Mouse (Mus musculus) CH12.LX (cell line): ENCODE results near the gene Apobec3. TPM values are rescaled to one million over a fixed set of nuclear protein-coding genes. Genes with fewer than 3 reads are reported as not detected.

ENCODE experiments used
- DNase-seq: peaks from one replicate; pipeline ENCODE4 v3.0.0-alpha.2; 2013; ENCODE audit errors: extremely low read depth
- H3K27ac ChIP-seq: 2 replicates; pipeline ENCODE4 v1.5.1; 2012; ENCODE audit warnings: low read depth, mild to moderate bottlenecking, control low read depth, moderate library complexity; ENCODE audit not compliant: insufficient read depth
- H3K27me3 ChIP-seq: replicated peaks from 2 replicates; pipeline ENCODE3; 2012; ENCODE audit warnings: inconsistent platforms
- H3K36me3 ChIP-seq, 2 experiments: replicated peaks in 1 of 2; 2 replicates each; pipeline versions ENCODE3 to v1.6.1; 2012; ENCODE audit warnings: inconsistent platforms in 1 of 2, low read length in 1 of 2, mild to moderate bottlenecking in 1 of 2, mixed read lengths in 1 of 2, moderate library complexity in 1 of 2; ENCODE audit not compliant: control insufficient read depth in 1 of 2, insufficient read depth in 1 of 2
- H3K4me1 ChIP-seq, 2 experiments: 2 replicates each; pipeline ENCODE4 v1.6.1; 2012; ENCODE audit warnings: inconsistent platforms in 1 of 2, moderate library complexity in 1 of 2; ENCODE audit not compliant: insufficient read depth in 2 of 2, control insufficient read depth in 1 of 2
- H3K4me2 ChIP-seq: 2 replicates; pipeline ENCODE4 v1.6.1; 2012; ENCODE audit warnings: low read depth, mild to moderate bottlenecking, control low read depth; ENCODE audit not compliant: poor library complexity, insufficient read depth, severe bottlenecking
- H3K4me3 ChIP-seq, 3 experiments: fragments of 150-350 bp in 1 of 3; sonication (generic) in 1 of 3; replicated peaks in 1 of 3; 2 replicates each; pipeline versions ENCODE3 to v1.5.1; 2011 to 2012; ENCODE audit warnings: low read depth in 2 of 3, low read length in 2 of 3, mild to moderate bottlenecking in 2 of 3, moderate library complexity in 2 of 3, control low read depth in 1 of 3, improper control_type of control experiment in 1 of 3, inconsistent platforms in 1 of 3, mixed read lengths in 1 of 3; ENCODE audit not compliant: poor library complexity in 1 of 3
- H3K79me2 ChIP-seq: replicated peaks from 2 replicates; pipeline ENCODE4 v1.6.1; 2012; ENCODE audit warnings: mild to moderate bottlenecking, moderate library complexity; ENCODE audit not compliant: control insufficient read depth, poor library complexity, insufficient read depth, severe bottlenecking; ENCODE audit errors: extremely low read depth
- H3K9ac ChIP-seq: 2 replicates; pipeline ENCODE4 v1.6.1; 2012; ENCODE audit warnings: low read depth, mild to moderate bottlenecking, control low read depth, moderate library complexity; ENCODE audit not compliant: insufficient read depth
- H3K9me3 ChIP-seq: replicated peaks from 2 replicates; pipeline ENCODE3; 2012; ENCODE audit warnings: low read length, inconsistent platforms, mixed read lengths
- BHLHE40 ChIP-seq: IDR thresholded peaks from 2 replicates; pipeline ENCODE4 v1.6.1; 2011; ENCODE audit warnings: mild to moderate bottlenecking, low read depth, low read length, improper control_type of control experiment
- CTCF ChIP-seq, 2 experiments: IDR thresholded peaks in 1 of 2; conservative IDR thresholded peaks in 1 of 2; 2 replicates each; pipeline ENCODE4 v1.5.1; 2011 to 2012; ENCODE audit warnings: low read depth in 2 of 2, low read length in 2 of 2, improper control_type of control experiment in 1 of 2, inconsistent platforms in 1 of 2, mild to moderate bottlenecking in 1 of 2, moderate library complexity in 1 of 2
- E2F4 ChIP-seq: IDR thresholded peaks from 2 replicates; pipeline ENCODE4 v1.6.1; 2011; ENCODE audit warnings: low read depth, low read length, improper control_type of control experiment; ENCODE audit not compliant: insufficient replicate concordance
- ELF1 ChIP-seq: IDR thresholded peaks from 2 replicates; pipeline ENCODE4 v1.6.1; 2014; ENCODE audit warnings: low read depth, mild to moderate bottlenecking, inconsistent platforms, low read length, improper control_type of control experiment
- MAFK ChIP-seq: IDR thresholded peaks from 2 replicates; pipeline ENCODE4 v1.6.1; 2011; ENCODE audit warnings: low read length, improper control_type of control experiment; ENCODE audit not compliant: insufficient replicate concordance
- NELFE ChIP-seq: IDR thresholded peaks from 2 replicates; pipeline ENCODE4 v1.6.1; 2011; ENCODE audit warnings: low read depth, low read length, improper control_type of control experiment
- PAX5 ChIP-seq: IDR thresholded peaks from 2 replicates; pipeline ENCODE4 v1.6.1; 2012; ENCODE audit warnings: low read length, inconsistent platforms, mixed read lengths
- RAD21 ChIP-seq: IDR thresholded peaks from 2 replicates; pipeline ENCODE4 v1.6.1; 2011; ENCODE audit warnings: low read depth, mild to moderate bottlenecking, low read length, improper control_type of control experiment, moderate library complexity
- TBP ChIP-seq: conservative IDR thresholded peaks from 2 replicates; pipeline ENCODE4 v1.6.1; 2011; ENCODE audit warnings: low read depth, low read length, improper control_type of control experiment
- TCF12 ChIP-seq: IDR thresholded peaks from 2 replicates; pipeline ENCODE4 v1.6.1; 2014; ENCODE audit warnings: low read depth, mild to moderate bottlenecking, inconsistent platforms, low read length, improper control_type of control experiment
- UBTF ChIP-seq: IDR thresholded peaks from 2 replicates; pipeline ENCODE4 v1.6.1; 2012; ENCODE audit warnings: low read depth, mild to moderate bottlenecking, inconsistent platforms, low read length, improper control_type of control experiment, moderate library complexity
- ZC3H11A ChIP-seq: IDR thresholded peaks from 2 replicates; pipeline ENCODE4 v1.6.1; 2012; ENCODE audit warnings: low read depth, mild to moderate bottlenecking, inconsistent platforms, low read length, improper control_type of control experiment
- ZNF384 ChIP-seq: IDR thresholded peaks from 2 replicates; pipeline ENCODE4 v1.6.1; 2012; ENCODE audit warnings: low read depth, low read length, improper control_type of control experiment, inconsistent platforms
- dilution Hi-C: fragments of 300-500 bp; cut with MboI; formaldehyde crosslinking; loops from 2 replicates; pipeline ENCODE4 v1.14.3; 2020; ENCODE audit warnings: low sequenced_read_pairs; ENCODE audit not compliant: extremely low pct_unique_long_range_greater_than_20kb, extremely low pct_ligation_motif_present
- in situ Hi-C: fragments of 300-500 bp; cut with MboI; formaldehyde crosslinking; loops from 3 replicates; pipeline ENCODE4 v1.14.3; 2019; ENCODE audit warnings: low sequenced_read_pairs, low pct_ligation_motif_present, low pct_unique_long_range_greater_than_20kb, mixed read lengths
- polyA plus RNA-seq: library from polyadenylated mRNA; unstranded; fragments of >175 nt; gene quantifications from 2 replicates; pipeline ENCODE4 v1.2.1, GENCODE M21; 2012; ENCODE audit warnings: low read depth; ENCODE audit not compliant: insufficient read length
- total RNA-seq, 2 experiments: library from RNA; depleted of rRNA; stranded (reverse); fragments of 300-350 nt in 1 of 2; fragments of >200 nt in 1 of 2; gene quantifications; 2 replicates each; pipeline ENCODE4 v1.2.3; 2012 to 2014

Apobec3 gene
- total and polyA plus RNA-seq, 3 experiments, result 3.9 to 94.3 (median 10.4) TPM

GRCm38 (mm10) chr15:79847100-79847499, 44.4 kb upstream of the Apobec3 start:
- Histone ChIP-seq H3K4me1 (peaks cover 0 to 4% of the 10 kb centered on the region in 2 experiments; a peak in 1 of 4 replicates), H3K79me2 (no peaks in the 10 kb centered on the region), H3K27ac (no peak overlapping the region), H3K4me3 (no peak overlapping the region), H3K9ac (no peak overlapping the region), H3K27me3 (peaks cover 3% of the 10 kb centered on the region), H3K9me3 (peaks cover 9% of the 10 kb centered on the region), H3K4me2 (no peak overlapping the region), H3K36me3 (no peaks in the 10 kb centered on the region)
- no peak for DNase-seq
- in situ Hi-C loops, result no loop called here
- dilution Hi-C loops, result no loop called here
- TF ChIP-seq ZC3H11A, result no peak
- TF ChIP-seq PAX5, result no peak
- TF ChIP-seq UBTF, result no peak
- no peak for TF ChIP-seq MAFK
- no peak for TF ChIP-seq TCF12
- TF ChIP-seq RAD21, result no peak
- TF ChIP-seq NELFE, result no peak
- TF ChIP-seq BHLHE40, result no peak

- Histone ChIP-seq H3K27me3 (peaks cover 3% of the 10 kb centered on the region), H3K27ac (no peak overlapping the region), H3K79me2 (no peaks in the 10 kb centered on the region), H3K9me3 (peaks cover 9% of the 10 kb centered on the region), H3K4me3 (no peak overlapping the region), H3K4me2 (no peak overlapping the region), H3K4me1 (peaks cover 0 to 4% of the 10 kb centered on the region in 2 experiments; a peak in 1 of 4 replicates), H3K36me3 (no peaks in the 10 kb centered on the region), H3K9ac (no peak overlapping the region)
- DNase-seq, result no peak
- dilution Hi-C loops, result no loop called here
- TF ChIP-seq MAFK (no peak), CTCF (conservative IDR thresholded peaks at IDR 0.05 in 1 of 2, IDR thresholded peaks at IDR 0.05 in 1 of 2; ENCODE audit: low read depth in 2 of 2, low read length in 2 of 2) (peak in 1 of 2 experiments; percentile 5; a peak in 1 of 4 replicates)
- in situ Hi-C loops, result no loop called here
These were observed 41.3 kb upstream of the Apobec3 start for GRCm38 (mm10) chr15:79850143-79850542.

- no peak for DNase-seq
- Histone ChIP-seq H3K27ac (no peak overlapping the region), H3K36me3 (no peaks in the 10 kb centered on the region), H3K4me2 (no peak overlapping the region), H3K4me1 (no peaks in the 10 kb centered on the region), H3K9me3 (no peaks in the 10 kb centered on the region), H3K79me2 (no peaks in the 10 kb centered on the region), H3K27me3 (no peaks in the 10 kb centered on the region), H3K9ac (no peak overlapping the region), H3K4me3 (no peak overlapping the region)
- dilution Hi-C loops (no loop called here), in situ Hi-C loops (no loop called here)
- TF ChIP-seq TBP (no peak), ZNF384 (no peak), ELF1 (no peak), E2F4 (no peak)
These were observed 32.5 kb upstream of the Apobec3 start for GRCm38 (mm10) chr15:79858979-79859378.
